Mouse (Mus musculus) hindbrain, postnatal 0 days (tissue): ENCODE measurements around the gene N4bp2l2. TPM values are rescaled to one million over a fixed set of nuclear protein-coding genes. Genes with fewer than 3 reads are reported as not detected.

Experiments
- ATAC-seq: fragments of 200-750 bp; cut with Nextera tagmentation; 2 replicates; pipeline ENCODE4 v1.8.0; 2017; ENCODE audit warnings: mild to moderate bottlenecking, moderate TSS enrichment, moderate library complexity
- DNase-seq: peaks from one replicate; pipeline ENCODE4 v3.0.0-alpha.2; 2015; ENCODE audit warnings: low spot score
- H3K27ac ChIP-seq: fragments of 300-500 bp; sonication (generic); 2 replicates; pipeline ENCODE4 v1.5.1; 2014; ENCODE audit warnings: mild to moderate bottlenecking
- H3K27me3 ChIP-seq: fragments of 300-500 bp; sonication (generic); 2 replicates; pipeline ENCODE4 v1.6.1; 2014; ENCODE audit warnings: low read length, mixed read lengths; ENCODE audit not compliant: insufficient read depth
- H3K36me3 ChIP-seq: fragments of 300-500 bp; sonication (generic); 2 replicates; pipeline ENCODE4 v1.6.1; 2014; ENCODE audit warnings: low read length, mixed read lengths; ENCODE audit not compliant: insufficient read depth
- H3K4me1 ChIP-seq: fragments of 300-500 bp; sonication (generic); 2 replicates; pipeline ENCODE4 v1.6.1; 2014; ENCODE audit warnings: antibody characterized with exemption, low read length, mixed read lengths; ENCODE audit not compliant: insufficient read depth
- H3K4me2 ChIP-seq: fragments of 300-500 bp; sonication (generic); 2 replicates; pipeline ENCODE4 v1.6.1; 2014; ENCODE audit warnings: low read depth, mild to moderate bottlenecking, low read length, moderate library complexity, mixed read lengths
- H3K4me3 ChIP-seq: fragments of 300-500 bp; sonication (generic); 2 replicates; pipeline ENCODE4 v1.5.1; 2014; ENCODE audit warnings: low read length
- H3K9ac ChIP-seq: fragments of 300-500 bp; sonication (generic); replicated peaks from 2 replicates; pipeline ENCODE4 v1.6.1; 2014; ENCODE audit warnings: mild to moderate bottlenecking, low read length, moderate library complexity, mixed read lengths
- H3K9me3 ChIP-seq: fragments of 300-500 bp; sonication (generic); 2 replicates; pipeline ENCODE4 v1.6.1; 2016; ENCODE audit warnings: low read length, mixed read lengths
- CTCF ChIP-seq: IDR thresholded peaks from 2 replicates; pipeline ENCODE4 v1.5.1; 2016; ENCODE audit warnings: antibody characterized with exemption, control low read depth, low read depth
- WGBS: fragments of 180-500 bp; shearing (Covaris S2); extraction: QIAGEN DNeasy Blood & Tissue Kit; methylation state at CpG from one replicate; pipeline ENCODE4 v1.1.7; 2014; 5-methylcytosine and 5-hydroxymethylcytosine counted together
- polyA plus RNA-seq: library from polyadenylated mRNA; unstranded; fragments of >200 nt; fragmentation: Nextera tagmentation; extraction: Ambion mirVana; gene quantifications from 2 replicates; pipeline ENCODE4 v1.2.1, GENCODE M21; 2015
- total RNA-seq: library from RNA; depleted of rRNA; stranded (reverse); fragments of >200 nt; gene quantifications from 2 replicates; pipeline ENCODE4 v1.2.3, GENCODE M21; 2014

N4bp2l2 gene
- total and polyA plus RNA-seq, 2 experiments from 2014 or later, result 31.5 to 37.6 TPM

DNA sequence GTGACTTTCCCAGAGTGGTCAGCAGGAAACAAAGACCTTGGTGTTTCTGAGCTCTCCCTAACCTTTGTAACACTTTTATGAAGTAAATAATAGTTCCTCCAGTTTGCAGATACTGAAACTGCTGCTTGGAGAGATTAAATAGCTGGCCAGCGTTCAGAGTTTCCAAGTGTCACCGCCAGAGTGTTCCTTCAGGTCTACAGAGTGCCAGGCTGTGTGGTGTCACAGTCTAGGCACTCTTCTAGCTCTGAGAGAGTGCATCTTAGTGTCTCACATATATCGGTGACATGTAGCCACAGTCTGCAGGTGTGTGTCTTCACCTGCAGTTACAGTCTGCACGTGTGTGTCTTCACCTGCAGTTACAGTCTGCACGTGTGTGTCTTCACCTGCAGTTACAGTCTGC, 82.8 kb downstream of the N4bp2l2 start:
- Histone ChIP-seq H3K36me3 (no peaks in the 10 kb centered on the region), H3K9me3 (no peaks in the 10 kb centered on the region), H3K9ac (no peak overlapping the region), H3K27me3 (no peaks in the 10 kb centered on the region), H3K4me1 (no peaks in the 10 kb centered on the region), H3K4me3 (no peak overlapping the region), H3K4me2 (no peak overlapping the region), H3K27ac (no peak overlapping the region)
- 75% methylated on average over 5 of the region's 5 CpGs for WGBS
- ATAC-seq (no peak), DNase-seq (no peak)
- TF ChIP-seq CTCF, result no peak

DNA sequence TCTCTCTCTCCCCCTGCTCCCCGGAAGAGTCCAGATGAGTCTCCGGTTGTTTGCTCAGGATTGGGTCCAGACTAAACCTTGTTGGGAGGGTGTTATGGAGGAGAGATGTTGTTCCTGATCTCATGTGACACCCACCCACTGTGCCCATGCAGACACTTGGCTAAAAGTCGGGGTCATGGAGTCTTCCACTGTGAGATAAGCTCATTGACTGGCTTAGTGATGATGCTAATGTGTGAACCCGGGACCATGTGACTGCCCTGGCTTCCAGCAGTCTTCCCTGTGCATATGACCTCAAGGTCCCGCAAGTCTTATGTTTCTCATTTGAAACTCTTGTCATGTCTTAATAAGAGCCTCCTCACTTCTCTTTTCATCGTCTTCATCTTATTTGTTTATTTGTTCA, 84.8 kb downstream of the N4bp2l2 start:
- TF ChIP-seq CTCF, result no peak
- peak; percentile 32 for DNase-seq
- no peak overlapping the region for H3K27ac ChIP-seq
- no peak overlapping the region for H3K4me3 ChIP-seq
- WGBS, result 68% methylated on average over 6 of the region's 6 CpGs
- no peak overlapping the region for H3K9ac ChIP-seq
- 0 out of 2 replicates have a peak, but pooled peaks have one; percentile 59 for ATAC-seq
- H3K4me1 ChIP-seq, result no peaks in the 10 kb centered on the region
- no peaks in the 10 kb centered on the region for H3K27me3 ChIP-seq
- H3K4me2 ChIP-seq, result no peak overlapping the region
- H3K9me3 ChIP-seq, result no peaks in the 10 kb centered on the region
- no peaks in the 10 kb centered on the region for H3K36me3 ChIP-seq

DNA sequence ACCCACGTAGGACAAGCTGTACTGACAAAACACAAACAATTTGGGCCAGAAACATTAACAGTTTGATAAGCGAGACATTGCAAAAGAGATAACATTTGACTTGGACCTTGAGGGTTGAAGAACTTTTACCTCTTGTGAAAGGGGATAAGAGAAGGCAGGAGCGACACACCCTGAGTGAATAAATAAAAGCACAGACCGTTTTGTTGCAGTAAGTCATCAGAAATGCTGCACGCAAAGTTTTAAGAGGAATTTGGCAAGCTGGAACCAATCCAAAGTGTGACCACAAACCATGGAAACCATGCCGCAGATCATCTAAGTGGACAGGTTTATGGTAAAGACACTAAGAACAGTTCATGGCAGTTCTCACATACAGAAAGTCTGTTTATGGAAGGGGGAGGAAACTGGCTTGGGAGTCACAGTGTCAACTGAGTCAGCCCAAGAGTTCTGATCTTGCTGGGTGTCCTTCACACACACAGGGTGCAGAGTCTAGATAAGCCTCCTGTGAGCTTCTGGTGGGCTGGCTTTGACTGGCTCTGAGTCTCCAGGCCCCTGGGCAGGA, 87.3 kb downstream of the N4bp2l2 start:
- no peak for TF ChIP-seq CTCF
- no peaks in the 10 kb centered on the region for H3K27me3 ChIP-seq
- no peak overlapping the region for H3K9ac ChIP-seq
- ATAC-seq (no peak), DNase-seq (no peak)
- no peaks in the 10 kb centered on the region for H3K4me1 ChIP-seq
- no peak overlapping the region for H3K4me2 ChIP-seq
- no peak overlapping the region for H3K27ac ChIP-seq
- H3K9me3 ChIP-seq, result no peaks in the 10 kb centered on the region
- no peaks in the 10 kb centered on the region for H3K36me3 ChIP-seq
- no peak overlapping the region for H3K4me3 ChIP-seq
- WGBS, result 77% methylated on average over 6 of the region's 6 CpGs

DNA sequence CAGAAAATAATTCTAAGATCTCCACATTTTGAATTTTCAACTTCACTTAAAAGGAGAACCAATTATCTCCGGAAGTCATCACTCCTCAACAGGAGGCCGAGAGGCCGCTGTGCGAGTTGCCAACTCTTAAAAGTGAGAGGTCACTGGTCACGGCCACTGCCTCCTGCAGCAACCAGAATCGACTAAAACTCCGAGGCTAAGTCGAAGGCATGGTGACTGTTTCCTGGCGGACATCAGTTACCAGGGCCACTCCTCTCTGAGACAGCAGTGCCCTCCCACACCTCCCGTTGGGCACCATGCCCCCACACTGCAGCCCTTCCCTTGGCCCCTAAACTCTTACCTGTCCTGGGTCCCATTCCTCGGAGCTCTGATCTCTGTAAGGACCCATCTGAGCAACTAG, 89.2 kb downstream of the N4bp2l2 start:
- H3K27ac ChIP-seq, result no peak overlapping the region
- ATAC-seq (no peak), DNase-seq (no peak)
- H3K9ac ChIP-seq, result no peak overlapping the region
- no peak overlapping the region for H3K4me3 ChIP-seq
- H3K4me1 ChIP-seq, result no peaks in the 10 kb centered on the region
- WGBS, result 82% methylated on average over 11 of the region's 11 CpGs
- H3K4me2 ChIP-seq, result no peak overlapping the region
- TF ChIP-seq CTCF, result no peak
- H3K36me3 ChIP-seq, result peaks cover 13% of the 10 kb centered on the region; the same call in 1 of the 2 replicates
- H3K27me3 ChIP-seq, result no peaks in the 10 kb centered on the region
- H3K9me3 ChIP-seq, result no peaks in the 10 kb centered on the region

GRCm38 (mm10) chr5:150574885-150575284, 91.1 kb downstream of the N4bp2l2 start:
- Histone ChIP-seq H3K4me2 (no peak overlapping the region), H3K9ac (no peak overlapping the region), H3K27me3 (no peaks in the 10 kb centered on the region), H3K4me1 (no peaks in the 10 kb centered on the region), H3K4me3 (no peak overlapping the region), H3K36me3 (peaks cover 13% of the 10 kb centered on the region; the same call in 1 of the 2 replicates), H3K27ac (no peak overlapping the region), H3K9me3 (no peaks in the 10 kb centered on the region)
- TF ChIP-seq CTCF, result no peak
- 71% methylated on average over 5 of the region's 5 CpGs for WGBS
- ATAC-seq, result no peak
- no peak for DNase-seq

DNA sequence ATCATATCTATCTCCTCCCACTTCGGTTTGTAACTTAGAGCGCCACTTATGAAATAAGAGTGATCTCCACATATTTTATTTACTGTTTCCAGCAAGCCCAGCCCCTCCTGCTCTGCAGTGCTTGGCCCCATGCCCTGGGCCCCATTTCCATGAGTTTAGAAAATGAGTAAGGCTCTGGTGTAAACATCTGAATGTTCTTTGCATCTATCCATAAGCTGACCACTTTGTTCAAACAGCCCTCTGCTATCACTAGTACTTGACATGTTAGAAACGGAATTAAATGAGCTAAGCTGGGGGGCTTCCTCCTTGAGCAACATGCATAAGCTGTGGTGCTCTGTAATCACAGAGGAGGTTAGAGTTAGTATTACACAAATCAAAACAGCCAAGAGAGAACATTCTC, 91.6 kb downstream of the N4bp2l2 start:
- peaks cover 13% of the 10 kb centered on the region; the same call in 1 of the 2 replicates for H3K36me3 ChIP-seq
- 95% methylated on average over 3 of the region's 3 CpGs for WGBS
- no peak for ATAC-seq

DNA sequence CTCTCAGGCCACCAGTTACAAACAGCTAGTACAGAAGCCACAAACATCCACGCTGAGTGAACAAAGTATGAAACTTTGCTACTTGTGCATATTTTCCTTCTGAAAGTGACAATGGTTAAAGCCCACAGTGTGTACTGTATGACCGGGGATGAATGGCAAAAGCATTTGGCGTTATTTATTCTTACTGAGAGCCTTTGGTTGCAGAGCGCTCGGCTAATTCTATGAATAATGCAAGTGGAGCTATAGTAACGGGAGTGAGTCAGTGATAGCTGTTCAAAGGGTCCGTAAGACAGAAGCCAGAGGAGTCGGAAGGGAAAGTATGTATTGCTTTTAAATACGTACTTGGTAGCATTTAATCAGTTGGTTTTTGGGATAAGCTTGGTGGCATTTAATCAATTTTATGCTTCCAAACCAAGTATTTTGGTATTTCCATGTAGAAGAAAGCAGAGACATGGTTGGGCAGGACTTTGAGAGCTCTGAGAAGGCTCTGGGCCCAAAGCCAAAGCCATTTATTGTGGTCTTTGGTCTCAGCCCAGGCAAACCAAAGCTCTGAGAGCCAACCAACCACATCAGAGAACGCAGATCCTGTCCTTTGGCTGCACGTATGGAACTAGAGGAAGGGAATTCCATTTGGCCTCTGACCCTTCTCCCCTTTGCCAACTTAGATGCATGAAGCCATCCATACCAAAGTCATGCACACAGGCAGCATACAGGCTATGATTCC, 95.3 kb downstream of the N4bp2l2 start:
- DNase-seq (peak; percentile 76), ATAC-seq (peak; percentile 67)
- no peaks in the 10 kb centered on the region for H3K4me1 ChIP-seq
- H3K9me3 ChIP-seq, result no peaks in the 10 kb centered on the region
- no peak overlapping the region for H3K9ac ChIP-seq
- peak overlapping the region; percentile 60; the same call in 1 of the 2 replicates for H3K27ac ChIP-seq
- peaks cover 19% of the 10 kb centered on the region; the same call in 1 of the 2 replicates for H3K36me3 ChIP-seq
- no peak for TF ChIP-seq CTCF
- H3K27me3 ChIP-seq, result no peaks in the 10 kb centered on the region
- no peak overlapping the region for H3K4me3 ChIP-seq
- WGBS, result 66% methylated on average over 11 of the region's 11 CpGs
- no peak overlapping the region for H3K4me2 ChIP-seq

More for the DNA sequence above, 91.6 kb downstream of the N4bp2l2 start:
- no peak overlapping the region for H3K27ac ChIP-seq
- no peak overlapping the region for H3K4me3 ChIP-seq
- no peak for DNase-seq
- H3K9me3 ChIP-seq, result no peaks in the 10 kb centered on the region
- no peaks in the 10 kb centered on the region for H3K27me3 ChIP-seq
- no peak overlapping the region for H3K9ac ChIP-seq
- H3K4me1 ChIP-seq, result no peaks in the 10 kb centered on the region
- no peak overlapping the region for H3K4me2 ChIP-seq
- TF ChIP-seq CTCF, result no peak
